Mouse (Mus musculus) gastrocnemius, postnatal 36 days (tissue): ENCODE measurements around the gene Slc13a3. TPM values are rescaled to one million over a fixed set of nuclear protein-coding genes. Genes with fewer than 3 reads are reported as not detected.

Source experiments
- DNase-seq, 2 experiments: peaks; one replicate each; pipeline ENCODE4 v3.0.0; 2022
- intact Hi-C: fragments of 180-260 bp; cut with DNase I; formaldehyde crosslinking; loops from one replicate; pipeline ENCODE4 v1.15.1; 2025
- total RNA-seq, 2 experiments: library from RNA; stranded (reverse); gene quantifications; 2 replicates each; pipeline ENCODE4 v1.2.3; 2021

Slc13a3 gene
- total RNA-seq, 2 experiments from 2014 or later: 0.27 TPM; not detected in 1

GRCm38 (mm10) chr2:165371066-165371465 lies 102.0 kb downstream of the Slc13a3 start:
- DNase-seq: no peak
- intact Hi-C loops: no loop called here

- no peak for DNase-seq
- intact Hi-C loops: no loop called here
These were observed 102.7 kb downstream of the Slc13a3 start for GRCm38 (mm10) chr2:165370348-165370747.

- intact Hi-C loops: loop anchor here (10.0 kb wide), 1 partner anchor 116 kb away; no protein-coding TSS in a partner anchor
- DNase-seq: no peak
These were observed 104.5 kb downstream of the Slc13a3 start, which contains the start of gene Zfp663 for GRCm38 (mm10) chr2:165368496-165368895. Zfp663 (minus strand) TSS chr2:165368729.

- intact Hi-C loops: loop anchor here (10.0 kb wide), 1 partner anchor 117 kb away; no protein-coding TSS in a partner anchor
- DNase-seq: no peak
These were observed 105.1 kb downstream of the Slc13a3 start for GRCm38 (mm10) chr2:165367868-165368439.

GRCm38 (mm10) chr2:165367047-165367520 lies 105.9 kb downstream of the Slc13a3 start:
- intact Hi-C loops: loop anchor here (10.0 kb wide), 1 partner anchor 118 kb away; no protein-coding TSS in a partner anchor
- no peak for DNase-seq

GRCm38 (mm10) chr2:165364334-165365091 lies 108.5 kb downstream of the Slc13a3 start:
- intact Hi-C loops: loop anchor here (10.0 kb wide), 1 partner anchor 120 kb away; no protein-coding TSS in a partner anchor
- peak in 1 of 2 experiments; percentile 20 for DNase-seq

GRCm38 (mm10) chr2:165363282-165363681 lies 109.7 kb downstream of the Slc13a3 start:
- DNase-seq: no peak
- intact Hi-C loops: loop anchor here (10.0 kb wide), 1 partner anchor 122 kb away; no protein-coding TSS in a partner anchor

- peak in 1 of 2 experiments; percentile 39 for DNase-seq
- intact Hi-C loops: loop anchor here (1.0 to 10.0 kb wide), 2 partner anchors 124 to 287 kb away; no protein-coding TSS in a partner anchor
These were observed 112.2 kb downstream of the Slc13a3 start for GRCm38 (mm10) chr2:165360861-165361260.

Other genes with a start within 250 kb of the Slc13a3 start
- gene Cdh22, start 238.4 kb downstream of the Slc13a3 start, total RNA-seq: under 1 TPM; 0.10 to 0.20 TPM
- gene Slc35c2, start 185.4 kb downstream of the Slc13a3 start, total RNA-seq: 10 to 100 TPM; 19.5 to 20.8 TPM
- gene Elmo2, start 146.8 kb downstream of the Slc13a3 start, total RNA-seq: 10 to 100 TPM; 12.2 to 14.5 TPM
- gene Zfp663, start 104.5 kb downstream of the Slc13a3 start, total RNA-seq: not detected
- 1 to 10 TPM; 1.5 to 2.0 TPM for gene Zfp334, start 85.0 kb downstream of the Slc13a3 start, total RNA-seq
- under 1 TPM in 1 of 2 experiments, not detected in 1; 0.08 TPM for gene Ocstamp, start 72.8 kb downstream of the Slc13a3 start, total RNA-seq
- 1 to 10 TPM; 7.4 to 9.4 TPM for gene Trp53rka, start 20.1 kb upstream of the Slc13a3 start, total RNA-seq
- 1 to 10 TPM; 1.3 to 1.4 TPM for gene Slc2a10, start 30.6 kb upstream of the Slc13a3 start, total RNA-seq
- gene Eya2, start 121.8 kb upstream of the Slc13a3 start, total RNA-seq: 1 to 10 TPM; 3.2 TPM